Mouse (Mus musculus) layer of hippocampus, adult 2 months (tissue): ENCODE measurements around the gene Tes. TPM values are rescaled to one million over a fixed set of nuclear protein-coding genes. Genes with fewer than 3 reads are reported as not detected.
A peak's percentile ranks its signal among the peaks of the same experiment; 100 is the strongest.

Experiments used
- DNase-seq, 2 experiments: peaks; one replicate each; pipeline ENCODE4 v3.0.0; 2022; ENCODE audit warnings: low spot score in 2 of 2
- H3K27ac ChIP-seq: fragments of 200-600 bp; 2 replicates; pipeline ENCODE4 v1.8.1; 2022
- H3K4me3 ChIP-seq: fragments of 200-600 bp; 2 replicates; pipeline ENCODE4 v1.8.1; 2022; ENCODE audit warnings: mild to moderate bottlenecking
- CTCF ChIP-seq: fragments of 200-600 bp; conservative IDR thresholded peaks from 2 replicates; pipeline ENCODE4 v1.8.1; 2022; ENCODE audit warnings: antibody characterized with exemption, mild to moderate bottlenecking, moderate library complexity
- total RNA-seq, 2 experiments: library from RNA; stranded (reverse); gene quantifications; 2 replicates each; pipeline ENCODE4 v1.2.3; 2021

Gene Tes
- total RNA-seq, 2 experiments from 2014 or later = 1.8 to 2.8 TPM

- Histone ChIP-seq H3K4me3 (no peak overlapping the region), H3K27ac (0 out of 2 replicates have a peak overlapping the region, but pooled peaks have one; percentile 8)
- peak in 1 of 2 experiments; percentile 15 for DNase-seq
- no peak for TF ChIP-seq CTCF
Measured at GRCm38 (mm10) chr6:17142577-17143359, 77.8 kb downstream of the Tes start.

GRCm38 (mm10) chr6:17151071-17151715 lies 86.2 kb downstream of the Tes start:
- TF ChIP-seq CTCF = no peak
- H3K27ac ChIP-seq = no peak overlapping the region
- H3K4me3 ChIP-seq = no peak overlapping the region
- DNase-seq = peak in 1 of 2 experiments; percentile 31

- Histone ChIP-seq H3K27ac (no peak overlapping the region), H3K4me3 (no peak overlapping the region)
- no peak for TF ChIP-seq CTCF
- no peak for DNase-seq
Measured at GRCm38 (mm10) chr6:17152551-17152950, 87.6 kb downstream of the Tes start.

Other genes starting within 250 kb of the Tes start
- gene Tfec, start 166.7 kb upstream of the Tes start, total RNA-seq = not detected
- 10 to 100 TPM; 21.8 to 22.1 TPM for gene Cav2, start 216.0 kb downstream of the Tes start, total RNA-seq
- gene Cav1, start 241.2 kb downstream of the Tes start, total RNA-seq = 10 to 100 TPM; 17.0 to 30.6 TPM